Mouse (Mus musculus): ENCODE results near the gene Prn. TPM values are rescaled to one million over a fixed set of nuclear protein-coding genes. Genes with fewer than 3 reads are reported as not detected.

Prn gene
- 0.35 TPM in 1 of 2 replicates, not detected in the other for polyA plus RNA-seq (2015; fragmentation: Nextera tagmentation; extraction: Ambion mirVana)

DNA sequence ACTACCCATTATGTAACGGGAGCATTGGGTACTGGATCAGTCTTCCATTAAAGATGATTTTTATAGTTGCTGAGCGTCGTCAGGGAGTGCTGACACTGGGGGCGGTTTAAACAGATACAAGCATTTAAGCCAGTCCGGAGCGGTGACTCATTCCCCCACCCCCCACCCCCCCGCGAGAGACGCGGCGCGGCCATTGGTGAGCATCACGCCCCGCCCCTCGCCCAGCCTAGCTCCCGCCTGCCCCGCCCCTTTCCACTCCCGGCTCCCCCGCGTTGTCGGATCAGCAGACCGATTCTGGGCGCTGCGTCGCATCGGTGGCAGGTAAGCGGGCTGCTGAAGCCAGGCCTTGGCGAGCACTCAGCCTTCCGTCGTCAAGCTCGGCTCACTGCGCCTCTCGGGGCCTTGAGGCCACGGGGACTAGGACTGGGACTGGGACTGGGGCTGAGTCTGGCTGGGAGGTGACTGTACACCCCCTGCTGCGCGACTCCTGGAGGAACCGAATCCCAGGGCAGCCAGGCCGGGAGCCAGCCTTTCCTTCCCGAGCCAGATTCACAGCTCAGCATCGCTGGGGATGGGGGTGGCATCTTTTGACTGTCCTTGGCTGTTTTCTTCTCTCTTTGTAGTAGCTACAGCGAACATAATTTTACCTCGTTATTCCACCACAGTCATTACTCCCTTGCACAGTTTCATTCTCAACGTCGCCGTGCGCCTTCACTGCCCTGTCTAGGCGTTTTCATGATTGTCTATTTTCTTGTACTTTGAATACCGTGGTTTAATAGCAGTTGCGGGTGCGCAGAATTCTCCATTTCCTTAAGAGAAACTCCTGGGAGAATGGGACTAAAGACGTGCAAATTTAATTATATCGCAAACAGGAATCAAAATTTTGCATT, at the start of gene Prn, which contains the start of gene Prnp:
Gene Prn (plus strand): TSS at position 275 of the 890 bp plus-strand sequence.
Gene Prnp (plus strand): TSS at position 246 of the 890 bp plus-strand sequence.
- H3K27ac ChIP-seq: peak within 1 kb of the TSS; percentile 82
- H3K27me3 ChIP-seq: no peaks in the 10 kb centered on the region
- peak within 1 kb of the TSS; percentile 80 for H3K9ac ChIP-seq
- peak within 1 kb of the TSS; percentile 66 for H3K4me2 ChIP-seq
- peaks cover 18% of the 10 kb centered on the region for H3K4me1 ChIP-seq
- H3K4me3 ChIP-seq: peak within 1 kb of the TSS; percentile 75
- WGBS: 4% methylated on average over 52 of the region's 52 CpGs
- H3K36me3 ChIP-seq: 0 out of 2 replicates have a peak, but pooled peaks cover 2% of the 10 kb centered on the region
- peak; percentile 89 for ATAC-seq (ENCODE audit: insufficient number of reproducible peaks, insufficient read depth, low FRiP score, low TSS enrichment, low read depth)
- H3K9me3 ChIP-seq: no peaks in the 10 kb centered on the region

DNA sequence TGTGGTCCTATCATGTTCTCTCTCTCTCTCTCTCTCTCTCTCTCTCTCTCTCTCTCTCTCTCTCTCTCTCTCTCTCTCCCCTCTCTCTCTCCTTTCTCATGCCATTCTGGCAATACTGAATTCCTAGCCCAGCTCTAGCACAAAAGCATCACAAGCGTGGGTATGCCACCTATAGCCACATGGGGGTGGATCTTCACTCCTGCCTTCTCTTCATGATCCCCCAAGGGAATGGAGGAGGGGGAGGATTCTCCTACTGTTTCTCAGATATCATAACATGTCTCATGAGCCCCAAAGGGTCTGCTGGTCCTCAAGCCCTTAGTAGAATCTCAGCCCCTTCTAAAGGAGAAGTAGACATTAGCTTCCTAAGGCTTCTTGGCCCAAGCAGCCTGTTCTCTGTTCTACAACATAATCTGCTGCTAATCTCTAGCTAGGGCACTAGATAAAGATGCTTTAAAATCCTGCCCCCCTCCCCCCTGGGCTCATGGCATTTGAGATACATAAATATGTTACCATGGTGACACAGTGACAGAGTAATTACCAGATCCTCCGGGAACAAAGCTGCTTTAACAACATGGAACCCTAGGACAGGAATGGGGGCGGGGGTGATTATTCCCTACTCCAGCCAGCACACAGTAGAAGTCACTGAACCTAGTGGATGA, 47.0 kb upstream of the Prn start:
- Histone ChIP-seq H3K36me3 (no peaks in the 10 kb centered on the region), H3K9ac (no peak overlapping the region), H3K9me3 (no peaks in the 10 kb centered on the region), H3K27ac (no peak overlapping the region), H3K27me3 (no peaks in the 10 kb centered on the region), H3K4me3 (no peak overlapping the region), H3K4me2 (no peak overlapping the region), H3K4me1 (peaks cover 5% of the 10 kb centered on the region; the same call in 1 of the 2 replicates)
- WGBS: 56% methylated on average over 3 of the region's 3 CpGs
- ATAC-seq (ENCODE audit: insufficient number of reproducible peaks, insufficient read depth, low FRiP score, low TSS enrichment, low read depth): no peak

DNA sequence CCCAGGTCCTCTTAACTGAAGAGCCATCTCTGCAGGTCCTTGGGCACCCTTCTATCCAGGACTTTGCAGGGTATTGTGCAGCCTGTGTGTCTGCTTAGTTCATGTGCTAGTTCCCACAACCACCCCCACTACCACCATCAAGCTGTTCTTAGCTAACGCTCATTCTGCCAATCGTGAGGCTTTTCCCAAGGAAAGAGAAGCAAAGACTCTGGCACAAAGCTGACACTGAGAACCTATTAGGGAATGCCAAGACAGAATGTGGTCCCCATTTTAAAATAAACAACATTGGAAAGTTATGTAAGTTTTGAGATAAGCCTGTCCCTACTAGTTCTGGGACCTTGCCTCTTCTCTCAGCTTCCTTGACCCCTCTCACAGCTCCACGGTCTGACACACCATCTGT, 46.3 kb upstream of the Prn start:
- H3K4me2 ChIP-seq: no peak overlapping the region
- H3K4me3 ChIP-seq: no peak overlapping the region
- no peak overlapping the region for H3K27ac ChIP-seq
- no peaks in the 10 kb centered on the region for H3K36me3 ChIP-seq
- no peak for ATAC-seq (ENCODE audit: insufficient number of reproducible peaks, insufficient read depth, low FRiP score, low TSS enrichment, low read depth)
- H3K9ac ChIP-seq: no peak overlapping the region
- H3K9me3 ChIP-seq: no peaks in the 10 kb centered on the region
- H3K4me1 ChIP-seq: peaks cover 5% of the 10 kb centered on the region; the same call in 1 of the 2 replicates
- 81% methylated on average over 3 of the region's 3 CpGs for WGBS
- H3K27me3 ChIP-seq: no peaks in the 10 kb centered on the region

GRCm38 (mm10) chr2:131864262-131864796, 45.4 kb upstream of the Prn start:
- peaks cover 5% of the 10 kb centered on the region; the same call in 1 of the 2 replicates for H3K4me1 ChIP-seq
- H3K9me3 ChIP-seq: no peaks in the 10 kb centered on the region
- no peaks in the 10 kb centered on the region for H3K27me3 ChIP-seq
- H3K36me3 ChIP-seq: no peaks in the 10 kb centered on the region
- no peak overlapping the region for H3K4me3 ChIP-seq
- no peak overlapping the region for H3K27ac ChIP-seq
- H3K9ac ChIP-seq: no peak overlapping the region
- ATAC-seq (ENCODE audit: insufficient number of reproducible peaks, insufficient read depth, low FRiP score, low TSS enrichment, low read depth): no peak
- H3K4me2 ChIP-seq: no peak overlapping the region
- WGBS: 84% methylated on average over 2 of the region's 2 CpGs

DNA sequence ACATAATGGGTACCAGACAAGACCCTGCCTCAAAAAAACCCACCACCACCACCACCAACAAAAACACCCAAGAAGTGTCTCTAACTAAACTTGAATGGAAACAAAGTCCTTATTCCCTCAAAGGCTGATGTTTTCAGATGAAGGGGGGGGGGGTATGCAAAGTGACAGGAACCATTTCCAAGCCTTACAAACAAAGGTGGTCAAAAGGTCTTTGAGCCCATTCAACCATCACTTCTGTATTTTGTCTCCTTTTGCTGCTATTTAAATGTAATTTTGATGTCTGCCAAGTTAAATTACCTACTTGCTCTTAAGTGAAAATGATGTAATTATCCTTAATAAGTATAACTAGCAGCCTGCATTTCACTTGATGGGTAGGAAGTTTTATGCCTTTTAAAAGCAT, 43.1 kb upstream of the Prn start:
- H3K36me3 ChIP-seq: no peaks in the 10 kb centered on the region
- no peak overlapping the region for H3K4me2 ChIP-seq
- no peaks in the 10 kb centered on the region for H3K27me3 ChIP-seq
- H3K4me3 ChIP-seq: no peak overlapping the region
- no peak overlapping the region for H3K9ac ChIP-seq
- H3K9me3 ChIP-seq: no peaks in the 10 kb centered on the region
- ATAC-seq (ENCODE audit: insufficient number of reproducible peaks, insufficient read depth, low FRiP score, low TSS enrichment, low read depth): no peak
- H3K27ac ChIP-seq: peak overlapping the region; percentile 16; the same call in 1 of the 2 replicates
- peaks cover 5% of the 10 kb centered on the region; the same call in 1 of the 2 replicates for H3K4me1 ChIP-seq

- peaks cover 4% of the 10 kb centered on the region; the same call in 1 of the 2 replicates for H3K9me3 ChIP-seq
- no peak overlapping the region for H3K4me3 ChIP-seq
- no peaks in the 10 kb centered on the region for H3K27me3 ChIP-seq
- no peak overlapping the region for H3K27ac ChIP-seq
- no peak overlapping the region for H3K9ac ChIP-seq
- H3K4me1 ChIP-seq: peaks cover 5% of the 10 kb centered on the region; the same call in 1 of the 2 replicates
- no peaks in the 10 kb centered on the region for H3K36me3 ChIP-seq
- 92% methylated on average over 5 of the region's 5 CpGs for WGBS
- no peak overlapping the region for H3K4me2 ChIP-seq
- no peak for ATAC-seq (ENCODE audit: insufficient number of reproducible peaks, insufficient read depth, low FRiP score, low TSS enrichment, low read depth)
These were observed 40.8 kb upstream of the Prn start for GRCm38 (mm10) chr2:131868983-131869382.

DNA sequence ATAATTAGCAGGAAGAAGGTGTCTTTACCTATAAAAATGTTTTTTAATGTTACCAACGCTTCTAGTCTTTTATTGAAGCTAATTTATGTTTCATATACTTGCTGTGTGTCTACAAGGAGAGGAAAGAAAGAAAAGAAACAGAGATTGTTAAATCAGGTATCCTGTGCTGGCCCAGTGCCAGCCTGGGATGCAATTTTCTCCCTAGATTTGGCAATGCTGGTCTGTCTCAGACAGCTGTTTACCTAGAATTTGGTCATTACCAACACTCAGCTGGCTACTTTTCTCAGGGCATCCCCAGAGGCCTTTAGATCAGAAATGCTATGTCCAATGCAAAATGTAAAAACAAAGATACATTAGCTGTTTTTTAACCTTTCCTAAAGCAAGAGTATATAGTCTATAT, 36.4 kb upstream of the Prn start:
- H3K9ac ChIP-seq: no peak overlapping the region
- no peak overlapping the region for H3K4me2 ChIP-seq
- no peaks in the 10 kb centered on the region for H3K4me1 ChIP-seq
- no peak overlapping the region for H3K27ac ChIP-seq
- ATAC-seq (ENCODE audit: insufficient number of reproducible peaks, insufficient read depth, low FRiP score, low TSS enrichment, low read depth): no peak
- peaks cover 4% of the 10 kb centered on the region; the same call in 1 of the 2 replicates for H3K9me3 ChIP-seq
- no peaks in the 10 kb centered on the region for H3K36me3 ChIP-seq
- no peak overlapping the region for H3K4me3 ChIP-seq
- 81% methylated on average over 1 of the region's 1 CpGs for WGBS
- H3K27me3 ChIP-seq: no peaks in the 10 kb centered on the region

DNA sequence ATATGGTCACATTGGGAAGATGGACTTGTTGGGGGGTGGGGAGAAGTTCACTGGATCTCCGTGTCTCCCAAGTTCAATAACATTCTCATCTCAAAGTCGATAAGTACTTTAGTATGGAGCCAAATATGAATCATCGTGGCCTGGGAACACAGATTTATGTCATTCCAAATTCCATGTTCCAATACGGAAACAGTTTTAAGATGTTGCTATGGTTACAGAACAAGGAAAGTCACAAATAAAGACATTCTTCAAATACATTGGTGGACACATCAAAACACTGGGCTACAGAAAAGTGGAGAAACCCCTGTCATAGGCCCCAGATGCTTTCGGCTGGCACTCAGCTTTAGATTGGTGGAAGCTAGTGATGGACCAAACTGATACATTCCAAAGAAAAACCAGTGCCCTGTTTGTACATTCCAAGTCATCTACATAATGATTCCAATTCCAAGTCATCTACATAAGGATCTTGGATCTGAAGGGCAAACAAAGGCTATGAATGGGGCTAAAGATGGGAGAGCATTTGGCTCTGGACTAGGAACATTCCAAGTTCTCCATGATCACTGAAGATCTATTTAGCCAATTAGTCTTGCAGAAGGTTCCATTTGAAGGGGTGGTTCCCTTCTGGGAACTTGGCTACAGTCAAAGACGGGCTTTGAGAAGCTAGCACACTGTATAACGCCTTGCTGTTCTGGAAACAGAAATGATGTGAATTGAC, 33.0 kb upstream of the Prn start:
- H3K36me3 ChIP-seq: no peaks in the 10 kb centered on the region

GRCm38 (mm10) chr2:131881766-131882165, 28.0 kb upstream of the Prn start:
- H3K27me3 ChIP-seq: no peaks in the 10 kb centered on the region
- whole genome bisulfite sequencing: 55% methylated on average over 4 of the region's 4 CpGs

More for the DNA sequence above, 33.0 kb upstream of the Prn start:
- Histone ChIP-seq H3K9me3 (peaks cover 4% of the 10 kb centered on the region; the same call in 1 of the 2 replicates), H3K4me3 (no peak overlapping the region), H3K4me1 (no peaks in the 10 kb centered on the region), H3K9ac (no peak overlapping the region), H3K4me2 (no peak overlapping the region), H3K27me3 (no peaks in the 10 kb centered on the region), H3K27ac (no peak overlapping the region)
- no peak for ATAC-seq (ENCODE audit: insufficient number of reproducible peaks, insufficient read depth, low FRiP score, low TSS enrichment, low read depth)
- WGBS: 85% methylated on average over 7 of the region's 7 CpGs

DNA sequence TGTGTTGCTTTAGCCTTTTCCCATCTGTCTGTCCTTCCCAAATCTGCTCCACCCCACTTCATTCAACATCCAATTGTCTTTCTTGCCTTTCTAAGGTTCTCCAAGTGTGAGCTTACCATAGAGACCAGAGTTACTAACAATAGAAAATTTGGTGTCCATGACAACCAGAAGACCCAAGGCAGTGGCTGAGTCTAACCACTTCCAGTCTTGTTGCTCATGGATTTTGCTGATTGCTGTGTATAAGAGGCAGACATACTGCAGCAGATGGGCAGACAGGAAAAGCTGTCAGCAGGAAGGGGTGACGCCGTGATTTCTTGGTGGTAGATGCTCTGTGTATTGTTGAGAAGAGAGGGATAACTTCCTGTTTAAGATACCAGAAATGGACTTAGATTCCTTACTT, 26.6 kb upstream of the Prn start:
- Histone ChIP-seq H3K9me3 (no peaks in the 10 kb centered on the region), H3K4me3 (no peak overlapping the region), H3K36me3 (no peaks in the 10 kb centered on the region), H3K4me2 (no peak overlapping the region), H3K4me1 (no peaks in the 10 kb centered on the region), H3K9ac (no peak overlapping the region), H3K27me3 (no peaks in the 10 kb centered on the region), H3K27ac (no peak overlapping the region)
- no peak for ATAC-seq (ENCODE audit: insufficient number of reproducible peaks, insufficient read depth, low FRiP score, low TSS enrichment, low read depth)
- 67% methylated on average over 2 of the region's 2 CpGs for WGBS

More at GRCm38 (mm10) chr2:131881766-131882165, 28.0 kb upstream of the Prn start:
- Histone ChIP-seq H3K9ac (no peak overlapping the region), H3K27ac (no peak overlapping the region), H3K9me3 (no peaks in the 10 kb centered on the region), H3K4me3 (no peak overlapping the region), H3K4me2 (no peak overlapping the region), H3K4me1 (no peaks in the 10 kb centered on the region), H3K36me3 (no peaks in the 10 kb centered on the region)
- no peak for ATAC-seq (ENCODE audit: insufficient number of reproducible peaks, insufficient read depth, low FRiP score, low TSS enrichment, low read depth)

Data from embryonic facial prominence, embryonic 13.5 days (tissue).